Mouse (Mus musculus) kidney, postnatal 25 days (tissue): ENCODE measurements at regions not wholly inside any gene's neighbourhood (a gene's known extent, or its start where the extent isn't known, plus 50 kb on each side); places are given as distances from the start of the nearest gene placed in this dataset.

Experiments used
- DNase-seq, 2 experiments: peaks; one replicate each; pipeline ENCODE4 v3.0.0; 2021; ENCODE audit warnings: mixed read lengths in 2 of 2

DNA sequence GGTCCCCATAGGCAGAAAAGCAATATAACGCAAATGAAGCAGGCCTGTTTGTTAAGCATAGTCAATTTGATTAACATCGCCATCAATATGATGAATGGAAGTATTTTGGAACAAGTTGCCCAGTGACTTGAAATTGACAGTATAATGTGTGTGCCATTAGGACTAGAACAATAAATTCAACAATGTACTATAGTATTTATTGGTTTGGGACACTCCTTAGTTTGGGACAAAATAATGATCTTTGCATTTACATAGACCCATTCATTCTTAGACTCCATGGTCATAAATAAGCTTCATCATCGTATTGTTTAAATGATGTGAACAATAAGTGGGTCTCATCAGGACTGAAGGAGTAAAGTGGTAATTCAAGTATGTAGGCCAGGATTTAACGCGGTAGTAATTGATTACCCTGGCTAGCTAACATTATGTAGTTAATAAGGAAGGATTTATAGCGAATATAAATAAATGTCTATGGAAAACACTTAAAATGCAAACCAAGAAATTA, 2933.6 kb upstream of the 5930422O12Rik start:
- no peak for DNase-seq

DNA sequence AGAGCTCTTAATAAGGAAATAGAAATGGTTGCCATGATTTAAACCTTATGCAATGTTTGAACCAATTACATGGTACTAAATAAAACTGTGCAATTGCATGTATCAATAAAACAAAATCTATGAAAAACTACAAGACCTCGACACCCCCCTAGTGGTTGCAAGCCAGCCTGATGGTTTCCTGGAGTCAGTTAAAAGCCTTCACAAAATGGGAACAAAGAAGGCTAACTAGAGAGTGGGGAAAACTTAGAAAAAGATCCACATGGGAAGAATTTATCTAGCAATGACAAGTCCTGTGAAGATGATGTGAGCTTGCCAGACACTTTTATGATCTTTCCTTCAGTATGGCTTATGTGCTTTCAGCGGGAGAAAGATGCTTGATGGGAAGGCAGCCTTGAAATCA, 2926.3 kb upstream of the 5930422O12Rik start:
- no peak for DNase-seq

DNA sequence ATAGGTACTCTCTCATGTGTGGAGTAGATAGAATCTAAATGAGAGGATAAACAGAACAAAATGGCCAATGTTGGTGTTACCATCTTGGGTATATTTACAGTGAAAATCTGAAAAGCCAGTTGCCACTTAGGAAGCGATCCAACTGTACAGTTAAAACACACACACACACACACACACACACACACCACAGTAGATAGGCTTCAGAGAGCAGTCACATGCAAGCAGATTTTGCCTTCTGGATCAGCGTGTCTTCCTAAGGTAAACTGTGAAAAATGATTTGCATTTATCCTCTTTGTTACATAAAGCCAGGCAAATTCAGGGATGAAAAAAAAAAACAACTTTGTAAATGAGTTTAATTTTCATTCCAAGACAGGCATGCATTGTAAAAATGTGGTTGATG, 2917.2 kb upstream of the 5930422O12Rik start:
- DNase-seq: no peak

DNA sequence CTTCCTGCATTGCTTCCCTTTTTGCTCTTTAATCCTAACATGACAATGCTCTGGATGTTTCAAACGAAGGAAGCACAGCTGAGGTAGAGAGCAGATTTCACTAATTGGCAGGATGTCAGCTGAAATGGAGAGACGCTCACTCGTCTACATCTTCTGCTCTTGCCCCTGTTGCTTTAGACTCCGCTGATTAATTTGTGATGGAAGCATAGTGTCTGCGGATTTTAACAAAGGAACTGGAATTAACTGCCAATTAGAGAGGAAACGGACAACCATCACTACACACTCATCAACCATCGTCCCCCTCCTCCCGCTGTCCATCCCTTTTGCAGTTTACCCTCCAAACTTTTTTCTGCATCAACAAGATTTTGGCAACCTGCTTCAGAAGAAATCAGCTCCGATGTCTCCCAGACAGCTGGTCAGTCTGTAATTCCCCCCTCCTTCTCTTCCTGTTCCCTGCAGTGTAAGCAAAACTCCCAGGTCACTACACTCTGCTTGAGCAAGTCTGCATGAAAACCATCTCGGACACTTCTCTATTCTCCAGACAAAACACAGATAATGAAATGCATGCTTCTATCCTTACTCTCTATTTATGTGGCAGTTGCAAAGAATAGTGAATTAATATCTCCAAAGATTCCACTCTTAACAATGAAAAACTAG, 2905.6 kb upstream of the 5930422O12Rik start:
- no peak for DNase-seq

DNA sequence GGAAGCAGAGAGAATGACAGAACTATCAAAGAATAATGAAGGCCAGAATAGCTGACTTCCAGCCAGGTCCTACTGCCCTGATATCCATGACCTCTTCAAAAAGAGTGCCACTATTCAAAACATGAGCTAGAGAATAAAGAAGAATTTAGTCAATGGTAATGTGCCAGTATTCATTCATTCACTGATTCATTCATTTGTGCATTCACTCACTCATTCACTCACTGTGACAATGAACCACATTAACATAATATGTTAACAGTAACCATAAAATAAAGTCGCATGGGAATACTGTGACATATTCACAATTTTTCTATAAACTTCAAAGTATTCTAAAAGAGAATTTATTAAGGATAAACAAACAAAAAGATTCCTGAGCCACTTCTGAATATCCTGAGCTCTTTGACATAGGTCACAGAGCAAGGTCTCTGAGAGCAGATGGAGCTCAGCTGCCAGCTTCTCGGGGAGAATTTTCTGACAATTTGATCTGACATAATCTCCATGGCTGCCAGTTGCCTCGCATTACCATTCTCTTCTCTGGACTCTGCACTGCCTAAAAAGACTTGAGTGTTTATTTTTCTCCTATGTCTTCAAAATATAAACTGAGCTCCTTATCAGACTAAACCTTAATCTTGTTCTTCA, 2895.5 kb upstream of the 5930422O12Rik start:
- DNase-seq: no peak

DNA sequence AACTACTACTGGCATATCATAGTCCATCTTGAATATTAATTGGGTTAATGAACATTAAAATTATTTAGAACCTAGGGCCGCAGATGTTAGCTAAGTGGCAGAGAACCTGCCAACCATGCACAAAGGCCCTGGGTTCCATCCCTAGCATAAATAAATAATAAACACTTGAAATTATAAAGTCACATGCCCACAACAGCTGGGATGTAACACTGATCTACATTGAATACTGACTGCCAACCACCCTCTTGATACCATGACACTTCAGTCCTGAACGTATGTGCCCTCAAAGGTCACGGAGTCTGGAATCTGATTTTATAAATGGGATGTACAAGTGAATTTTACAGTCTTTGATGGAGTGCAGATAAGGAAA, 2895.0 kb upstream of the 5930422O12Rik start:
- no peak for DNase-seq

DNA sequence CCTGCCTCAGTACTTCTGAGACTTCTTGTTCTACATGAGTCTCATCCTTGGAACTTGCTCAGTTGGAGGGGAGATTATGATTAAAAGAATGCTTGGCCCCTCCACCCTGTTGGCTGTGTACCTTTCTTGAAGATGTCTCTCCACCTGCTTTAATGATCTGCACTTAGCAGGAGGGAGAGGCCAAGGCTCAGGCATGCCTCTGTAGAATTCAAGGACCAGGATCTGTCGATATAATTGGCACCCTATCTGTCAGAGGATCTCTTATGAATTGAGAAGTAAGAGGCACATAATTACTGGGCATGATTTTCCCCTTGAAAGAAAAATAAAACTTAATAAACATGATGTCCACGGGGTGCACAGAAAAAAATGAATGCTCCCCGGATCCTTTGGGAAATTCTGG, 2893.1 kb upstream of the 5930422O12Rik start:
- DNase-seq: no peak

DNA sequence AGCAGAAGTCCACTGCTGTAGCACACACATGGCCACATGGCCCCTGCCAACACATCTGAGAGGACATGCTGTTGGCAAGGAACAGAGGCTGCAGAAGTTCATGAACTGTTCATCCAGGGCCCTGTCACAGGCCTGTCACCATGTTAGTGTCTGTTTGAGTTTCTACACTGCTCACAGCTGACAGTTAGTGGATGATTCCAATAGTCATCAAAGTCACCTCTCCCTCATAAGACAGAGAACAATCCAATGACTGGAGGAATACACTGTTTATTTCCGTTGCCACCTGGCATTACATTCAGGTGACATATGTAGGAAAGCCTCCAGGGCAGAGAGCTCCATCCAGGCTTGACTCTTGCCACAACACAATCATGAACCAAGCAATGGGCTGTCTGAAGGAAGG, 2886.3 kb upstream of the 5930422O12Rik start:
- DNase-seq: no peak

DNA sequence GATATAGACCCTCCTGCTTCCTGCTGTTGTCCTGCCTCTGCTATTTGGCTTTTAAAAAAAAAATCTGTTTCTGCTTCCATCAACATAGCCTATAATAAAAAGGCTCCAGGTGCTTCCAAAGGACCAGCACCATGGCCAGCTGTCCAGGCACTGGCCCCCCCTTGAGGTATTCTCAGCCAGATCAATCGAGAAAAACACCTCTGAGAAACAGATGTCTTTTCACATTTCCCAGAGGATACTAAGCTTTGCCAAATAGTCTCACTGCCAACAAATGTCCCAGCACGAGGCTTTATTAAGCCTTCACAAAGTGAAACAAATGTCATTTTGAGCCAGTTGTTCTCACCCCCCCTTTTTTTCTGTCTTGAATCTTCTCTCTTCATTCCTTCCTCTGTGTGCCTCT, 2880.7 kb upstream of the 5930422O12Rik start:
- no peak for DNase-seq

DNA sequence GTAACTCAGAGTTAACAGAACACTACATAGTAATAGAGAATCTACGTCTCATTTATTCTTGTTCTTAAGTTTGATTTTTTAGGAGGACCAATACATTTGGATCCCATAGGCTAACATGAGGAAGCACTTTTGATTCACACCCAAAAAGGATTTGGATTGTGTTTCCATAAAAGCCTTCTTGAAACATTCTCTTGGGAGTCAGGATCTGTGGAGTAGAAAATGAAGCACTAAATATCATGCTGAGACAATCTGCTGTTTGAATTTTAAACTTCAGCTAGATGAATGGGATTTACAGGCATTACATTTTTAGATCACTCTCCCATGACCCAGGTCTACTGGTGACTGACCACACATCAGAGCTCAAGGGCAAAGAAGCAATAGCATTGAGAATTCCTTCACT, 2877.5 kb upstream of the 5930422O12Rik start:
- no peak for DNase-seq

DNA sequence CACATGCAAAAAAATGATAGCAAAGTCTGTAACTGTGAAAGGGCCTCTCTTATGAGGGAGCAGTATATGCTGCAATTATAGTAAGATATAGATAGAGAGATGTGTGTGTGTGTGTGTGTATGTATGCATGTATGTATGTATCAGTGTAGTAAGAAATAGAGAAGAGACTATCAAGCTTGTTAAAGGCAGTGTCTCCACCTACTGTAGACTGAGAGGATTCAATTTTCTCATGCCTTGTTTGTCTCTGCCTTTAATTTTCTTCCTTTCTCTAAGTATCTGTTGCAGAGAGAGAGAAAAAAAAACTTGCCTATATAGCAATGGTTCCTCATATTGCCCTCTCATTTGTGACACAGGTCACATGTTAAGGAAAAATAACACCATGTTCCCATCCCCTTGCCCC, 2871.1 kb upstream of the 5930422O12Rik start:
- DNase-seq: no peak

DNA sequence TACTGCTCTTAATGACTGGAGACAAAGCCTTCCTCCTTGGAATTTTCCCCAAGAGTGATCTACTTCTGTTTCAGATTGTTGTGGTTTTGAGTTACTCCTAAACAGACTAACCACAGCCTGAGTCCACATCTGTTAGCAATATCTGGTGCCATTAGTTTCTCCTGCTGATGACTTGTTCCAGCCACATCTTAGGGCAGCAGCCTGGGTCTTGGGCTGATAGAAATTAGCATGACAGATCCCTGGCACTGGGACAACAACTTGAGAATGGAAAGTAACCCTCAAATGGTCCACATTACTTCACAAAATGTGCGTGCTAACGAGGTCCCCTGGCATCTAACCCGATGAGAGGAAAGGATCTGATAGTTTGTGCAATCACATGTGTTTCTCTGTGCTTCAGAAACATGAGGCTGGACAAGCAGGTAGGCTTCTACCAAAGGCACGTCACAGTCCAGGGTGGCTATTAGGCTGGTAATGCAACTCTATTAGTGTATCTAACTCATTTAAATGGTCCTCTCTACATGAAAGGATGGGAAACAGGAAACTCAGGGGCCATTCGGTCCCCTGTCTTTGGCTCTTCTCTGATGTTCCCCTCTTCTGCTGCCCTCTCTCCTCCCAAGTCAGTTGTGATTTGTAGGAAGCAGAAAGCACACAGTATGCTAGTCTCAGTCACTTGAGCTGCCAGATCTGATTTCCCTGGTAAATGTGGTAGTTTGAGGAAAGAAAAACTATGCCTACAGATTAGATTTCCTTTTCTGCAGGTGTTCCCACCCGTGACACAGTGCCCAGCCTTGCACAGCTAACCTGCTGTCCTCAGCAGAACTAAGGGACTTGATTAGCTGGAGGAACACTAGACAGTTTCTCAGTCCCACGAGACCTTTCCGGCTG, 2866.9 kb upstream of the 5930422O12Rik start:
- DNase-seq: no peak

DNA sequence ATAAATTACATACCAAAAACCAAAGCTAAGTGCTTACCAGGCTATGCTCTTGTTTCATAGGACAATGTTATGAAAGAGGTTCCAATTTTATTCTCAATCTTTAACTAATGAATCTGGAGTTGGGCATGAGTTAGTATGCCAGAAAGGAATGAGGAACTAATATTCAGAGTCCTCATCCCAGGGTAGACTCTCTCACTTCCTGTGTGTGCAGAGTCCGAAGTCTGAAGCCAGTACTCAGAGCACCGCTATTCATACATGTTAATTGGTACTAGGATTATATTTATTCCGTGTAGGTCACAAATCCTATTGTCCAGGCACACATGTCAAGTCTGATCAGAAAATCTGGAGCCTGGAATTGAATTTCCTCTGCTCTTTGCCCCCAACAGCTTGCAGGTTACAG, 2858.7 kb upstream of the 5930422O12Rik start:
- DNase-seq: no peak

DNA sequence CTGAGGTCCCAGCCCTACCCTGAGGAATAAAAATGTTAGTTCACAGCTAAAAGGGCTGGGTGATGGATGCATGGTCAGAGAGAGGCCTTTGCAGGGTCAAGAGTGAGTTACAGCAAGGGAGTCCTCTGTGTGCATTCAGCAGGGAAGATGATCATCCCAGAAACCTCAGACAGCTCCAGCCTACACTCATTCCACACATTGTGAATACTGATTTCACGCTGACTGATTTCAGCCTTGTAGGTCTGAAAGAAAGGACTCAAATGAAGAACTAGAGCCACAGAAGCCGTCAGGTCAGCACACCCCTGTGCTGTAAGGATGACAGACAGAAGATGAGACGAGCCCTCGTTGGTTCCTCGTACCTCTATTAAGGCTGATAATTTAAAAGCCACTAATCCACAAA, 2858.0 kb upstream of the 5930422O12Rik start:
- DNase-seq: no peak

DNA sequence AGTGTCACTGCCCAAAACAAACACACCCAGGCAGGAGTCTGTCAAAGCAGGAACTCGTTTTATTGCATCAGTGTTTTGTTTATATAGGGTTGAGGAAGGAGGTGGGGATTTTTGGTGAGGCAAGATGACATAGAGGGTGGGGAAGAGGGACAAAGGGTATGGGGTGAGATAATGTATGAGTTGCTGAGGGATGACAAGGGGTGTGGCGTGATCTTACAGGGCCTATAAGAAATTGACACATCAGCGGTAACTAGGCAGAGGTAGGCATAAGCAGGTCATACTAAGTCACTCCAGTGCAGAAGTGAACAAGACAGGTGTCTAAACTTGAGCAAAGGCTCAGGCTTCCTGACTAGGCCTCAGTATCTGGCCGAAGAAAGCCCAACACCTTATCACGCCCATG, 2841.0 kb upstream of the 5930422O12Rik start:
- no peak for DNase-seq

DNA sequence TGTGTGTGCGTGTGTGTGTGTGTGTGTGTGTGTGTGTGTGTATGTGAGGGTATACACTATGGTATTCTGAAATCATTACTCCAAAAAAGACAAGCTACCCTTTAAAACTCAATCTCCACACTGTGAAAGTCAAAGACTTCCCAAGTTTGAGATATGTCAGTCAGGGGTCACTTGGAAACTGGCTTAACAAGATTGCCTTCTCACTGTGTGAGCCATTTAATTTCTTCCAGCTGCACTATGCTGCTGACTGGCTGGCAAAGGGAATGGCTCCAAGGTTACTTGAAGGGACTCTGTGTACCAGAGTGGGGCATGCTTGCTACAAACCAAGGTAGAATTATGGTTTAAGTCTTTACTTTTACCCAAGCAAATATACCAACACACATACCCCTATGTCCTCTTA, 2826.1 kb upstream of the 5930422O12Rik start:
- DNase-seq: no peak

DNA sequence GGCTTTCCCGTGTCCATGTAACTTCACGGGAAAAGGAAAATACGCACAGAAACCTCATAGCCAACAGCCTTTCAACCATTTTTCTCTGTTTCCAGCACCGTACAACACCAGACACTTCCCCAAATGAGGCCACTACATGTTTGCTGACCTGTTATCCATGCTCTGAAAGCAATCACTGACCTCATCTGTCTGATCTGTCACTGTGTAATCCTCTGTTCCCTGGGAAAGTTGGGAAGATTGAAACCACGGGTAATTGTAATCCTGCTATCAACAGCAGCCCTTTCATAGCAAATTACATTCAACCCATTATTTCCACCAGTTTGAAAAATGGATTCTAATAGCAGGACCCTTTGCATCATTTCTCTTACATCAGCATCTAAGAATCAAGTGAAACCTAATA, 2798.2 kb upstream of the 5930422O12Rik start:
- DNase-seq: no peak

DNA sequence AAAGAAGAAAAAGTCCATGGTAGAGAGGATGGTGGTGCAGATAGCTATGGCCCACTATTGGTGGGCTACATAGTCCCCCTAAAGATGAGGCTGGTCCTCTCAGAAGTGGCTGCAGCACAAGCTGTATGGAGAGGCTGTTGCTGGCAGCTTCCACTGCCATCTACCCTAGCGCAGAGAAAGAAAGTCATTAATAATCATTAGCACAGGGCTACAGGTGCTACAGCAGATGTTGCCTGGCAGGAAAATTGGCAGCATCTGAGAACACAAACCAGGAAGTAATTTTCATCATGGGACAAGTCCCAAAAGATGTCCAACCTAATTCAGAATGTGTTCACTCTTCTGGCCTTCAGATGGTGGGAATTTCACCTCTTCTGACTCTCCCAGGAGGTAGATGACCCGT, 2791.7 kb upstream of the 5930422O12Rik start:
- no peak for DNase-seq

DNA sequence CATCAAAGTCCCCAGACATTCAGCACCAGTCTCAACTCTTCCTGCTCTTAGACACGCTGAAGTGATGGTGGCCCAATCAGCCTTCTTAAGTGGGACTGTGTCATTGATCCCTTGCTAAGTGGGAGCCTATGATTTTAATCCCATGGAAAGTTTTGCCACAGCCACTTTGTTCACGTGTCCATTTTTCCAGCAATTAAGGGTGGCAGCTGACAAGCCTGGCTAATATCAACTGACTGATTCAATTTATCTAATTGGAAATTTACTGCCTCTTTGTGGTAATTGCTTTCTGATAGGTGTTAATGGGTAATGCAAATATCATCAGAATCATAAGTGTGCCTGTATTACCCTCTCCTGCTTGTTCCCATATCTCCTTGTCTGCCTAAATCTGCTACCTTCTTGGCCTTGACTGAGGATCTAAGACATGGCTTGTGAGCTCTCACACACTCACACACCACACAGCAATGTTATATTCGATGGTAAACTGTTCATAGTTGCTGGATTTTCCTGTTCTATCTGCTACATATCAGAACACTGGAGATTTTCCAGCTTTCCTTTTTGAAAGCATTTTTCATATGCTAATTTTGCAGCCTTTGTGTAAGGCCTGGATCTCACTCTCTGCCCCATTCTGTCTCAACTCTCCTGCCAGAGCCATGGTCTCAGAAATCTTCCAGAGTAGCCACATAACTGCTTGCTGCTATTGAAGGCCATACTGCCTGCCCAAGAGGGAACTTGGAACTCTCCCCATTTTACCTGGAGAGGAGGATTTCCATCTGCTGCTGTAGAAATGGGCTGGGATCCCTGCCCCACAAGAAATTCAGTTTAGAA, 2785.4 kb upstream of the 5930422O12Rik start:
- DNase-seq: no peak

DNA sequence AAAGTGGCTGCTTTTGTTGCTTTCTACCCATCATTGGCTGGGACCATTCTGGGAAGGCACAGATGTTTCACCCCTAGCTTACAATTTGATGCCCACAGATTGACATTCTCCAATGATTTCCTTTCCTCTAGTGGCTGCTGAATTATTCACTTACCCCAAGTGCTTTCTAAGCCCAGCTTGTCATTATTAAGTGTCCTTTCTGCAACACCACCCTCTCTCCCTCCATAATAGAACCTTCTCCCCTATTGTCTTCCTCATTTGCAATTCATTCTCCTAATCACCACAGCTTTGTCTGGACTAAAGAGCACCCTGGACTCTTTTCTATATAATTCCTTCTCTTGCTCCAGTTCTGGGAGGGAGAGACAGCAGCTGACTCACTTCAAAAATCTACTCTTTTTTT, 2780.0 kb upstream of the 5930422O12Rik start:
- DNase-seq: no peak

DNA sequence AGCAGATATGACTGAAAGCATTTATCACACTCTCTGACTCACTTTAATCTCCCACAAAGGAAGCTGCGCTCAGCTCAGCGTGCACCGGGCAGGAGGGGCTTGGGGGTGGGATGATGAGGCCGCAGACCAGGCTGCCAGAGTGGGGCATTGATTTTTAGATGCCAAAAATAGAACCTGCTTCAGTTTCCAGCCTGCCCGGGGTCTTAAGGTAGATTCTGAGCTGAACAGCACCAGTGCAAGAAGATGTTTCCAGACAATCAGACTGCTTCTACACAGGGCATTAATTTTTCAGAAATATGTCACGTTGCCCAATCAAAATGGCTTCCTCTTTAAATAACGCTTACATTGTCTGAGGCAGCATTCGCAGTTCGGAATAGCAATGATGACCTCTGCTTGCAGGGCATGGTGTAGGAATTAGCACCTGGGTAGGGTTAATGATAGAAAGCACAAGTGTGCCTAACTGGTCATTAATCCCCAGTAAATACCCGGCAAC, 2772.7 kb upstream of the 5930422O12Rik start:
- no peak for DNase-seq

DNA sequence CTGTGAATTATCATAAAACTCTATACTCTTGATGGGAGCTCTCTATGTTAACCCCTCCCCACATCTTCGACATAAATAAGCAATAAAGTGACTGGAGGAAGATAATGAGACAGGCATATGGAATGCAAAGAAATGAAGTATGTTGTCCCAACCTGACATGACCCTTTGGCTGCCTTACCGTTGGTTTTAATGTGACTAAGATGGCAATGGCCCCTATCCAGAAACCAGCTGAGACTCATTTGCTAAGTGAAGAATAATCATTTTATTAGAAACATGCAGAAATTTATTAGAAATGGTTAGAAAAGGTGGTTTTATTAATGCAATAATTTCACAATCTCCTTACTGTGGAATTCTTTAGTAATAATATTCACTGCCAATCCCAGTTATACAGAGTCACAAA, 2767.2 kb upstream of the 5930422O12Rik start:
- no peak for DNase-seq

DNA sequence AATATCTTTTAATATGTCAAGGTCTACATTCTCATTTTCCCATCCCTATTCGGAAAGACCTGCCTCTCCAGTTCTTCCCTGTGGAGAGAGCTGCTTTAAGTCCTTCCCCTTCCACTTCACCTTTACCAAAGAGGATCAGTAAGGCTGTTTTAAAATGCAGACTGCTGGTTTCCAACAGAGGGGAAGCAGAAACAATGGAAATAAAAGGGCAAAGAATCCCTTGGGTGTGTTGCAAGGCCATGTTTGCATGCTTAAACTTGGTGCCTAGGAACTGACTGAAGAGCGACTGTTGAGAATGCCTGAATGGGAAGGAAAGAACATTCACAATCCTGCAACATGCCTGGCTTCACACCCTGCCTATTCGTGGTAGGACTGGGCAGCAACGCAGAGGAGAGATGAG, 2759.1 kb upstream of the 5930422O12Rik start:
- DNase-seq: no peak
